Mouse (Mus musculus) heart, adult 9 months (tissue): ENCODE measurements around the gene Casz1.
A peak's percentile ranks its signal among the peaks of the same experiment; 100 is the strongest.

Source experiments
- DNase-seq, 2 experiments: peaks; one replicate each; pipeline ENCODE4 v3.0.0; 2022; ENCODE audit warnings: low spot score in 2 of 2

Casz1 gene

GRCm38 (mm10) chr4:148930721-148931229 is 126.5 kb downstream of the Casz1 start:
- DNase-seq = no peak

- no peak for DNase-seq
These were observed 128.9 kb downstream of the Casz1 start for GRCm38 (mm10) chr4:148933109-148933508.

- no peak for DNase-seq
These were observed 131.0 kb downstream of the Casz1 start for GRCm38 (mm10) chr4:148935211-148935610.

GRCm38 (mm10) chr4:148936111-148936510 is 131.9 kb downstream of the Casz1 start:
- no peak for DNase-seq

- DNase-seq = peak; percentile 63 to 73
These were observed 132.5 kb downstream of the Casz1 start for GRCm38 (mm10) chr4:148936727-148937126.

GRCm38 (mm10) chr4:148938546-148938945 is 134.3 kb downstream of the Casz1 start:
- no peak for DNase-seq

- peak; percentile 61 to 72 for DNase-seq
These were observed 136.5 kb downstream of the Casz1 start for GRCm38 (mm10) chr4:148940674-148941211.

- no peak for DNase-seq
These were observed 137.1 kb downstream of the Casz1 start for GRCm38 (mm10) chr4:148941321-148941720.

GRCm38 (mm10) chr4:148943099-148943498 is 138.9 kb downstream of the Casz1 start:
- no peak for DNase-seq

GRCm38 (mm10) chr4:148945476-148945881 is 141.2 kb downstream of the Casz1 start:
- no peak for DNase-seq

GRCm38 (mm10) chr4:148946071-148946470 is 141.8 kb downstream of the Casz1 start:
- no peak for DNase-seq

GRCm38 (mm10) chr4:148947833-148948388 is 143.7 kb downstream of the Casz1 start:
- DNase-seq = no peak

- DNase-seq = no peak
These were observed 146.3 kb downstream of the Casz1 start for GRCm38 (mm10) chr4:148950487-148950886.

- DNase-seq = peak; percentile 69 to 77
These were observed 146.9 kb downstream of the Casz1 start for GRCm38 (mm10) chr4:148950932-148951650.

GRCm38 (mm10) chr4:148951821-148952291 is 147.6 kb downstream of the Casz1 start:
- DNase-seq = no peak

- no peak for DNase-seq
These were observed 148.3 kb downstream of the Casz1 start for GRCm38 (mm10) chr4:148952328-148953222.

GRCm38 (mm10) chr4:148955131-148955813 is 151.0 kb downstream of the Casz1 start:
- DNase-seq = peak; percentile 78 to 84

GRCm38 (mm10) chr4:148960011-148960410 is 155.8 kb downstream of the Casz1 start:
- peak; percentile 51 to 57 for DNase-seq

- no peak for DNase-seq
These were observed 156.9 kb downstream of the Casz1 start for GRCm38 (mm10) chr4:148961081-148961480.

- no peak for DNase-seq
These were observed 157.9 kb downstream of the Casz1 start for GRCm38 (mm10) chr4:148962096-148962495.
